Mouse (Mus musculus): Measurements from ENCODE around the gene Tmcc3. TPM values are rescaled to one million over a fixed set of nuclear protein-coding genes. Genes with fewer than 3 reads are reported as not detected.
"Not testable (repeated sequence)": the region's sequence is repeated elsewhere in the genome, so short reads cannot be mapped to it uniquely, and the experiment has no call there.

Tmcc3 gene
- total RNA-seq, 2 experiments from 2014 or later: 20.2 to 27.2 TPM

GRCm38 (mm10) chr10:94527248-94527647, 215.5 kb downstream of the Tmcc3 start:
- Histone ChIP-seq H3K4me3 (no peak overlapping the region), H3K27ac (no peak overlapping the region)
- no peak for TF ChIP-seq CTCF (IDR thresholded peaks at IDR 0.05)
- DNase-seq (ENCODE audit: extremely low spot score in 1 of 2, low spot score in 2 of 2): no peak
- intact Hi-C loops (cut with DNase I): no loop called here

GRCm38 (mm10) chr10:94530079-94530478, 218.3 kb downstream of the Tmcc3 start:
- DNase-seq (ENCODE audit: extremely low spot score in 1 of 2, low spot score in 2 of 2): no peak
- intact Hi-C loops (cut with DNase I): no loop called here
- Histone ChIP-seq H3K4me3 (no peak overlapping the region), H3K27ac (peak overlapping the region; percentile 26; the same call in 1 of the 2 replicates)
- TF ChIP-seq CTCF (IDR thresholded peaks at IDR 0.05): no peak

- intact Hi-C loops (cut with DNase I): no loop called here
- H3K27ac ChIP-seq: no peak overlapping the region
- no peak for TF ChIP-seq CTCF (IDR thresholded peaks at IDR 0.05)
- no peak overlapping the region for H3K4me3 ChIP-seq
- DNase-seq (ENCODE audit: extremely low spot score in 1 of 2, low spot score in 2 of 2): no peak
Measured at GRCm38 (mm10) chr10:94531482-94531881, 219.7 kb downstream of the Tmcc3 start.

GRCm38 (mm10) chr10:94533081-94533724, 221.5 kb downstream of the Tmcc3 start:
- intact Hi-C loops (cut with DNase I): no loop called here
- no peak for TF ChIP-seq CTCF (IDR thresholded peaks at IDR 0.05)
- H3K27ac ChIP-seq: no peak overlapping the region
- no peak overlapping the region for H3K4me3 ChIP-seq
- DNase-seq (ENCODE audit: extremely low spot score in 1 of 2, low spot score in 2 of 2): no peak

GRCm38 (mm10) chr10:94538623-94539022, 226.9 kb downstream of the Tmcc3 start:
- H3K27ac ChIP-seq; H3K4me3 ChIP-seq; DNase-seq (ENCODE audit: extremely low spot score in 1 of 2, low spot score in 2 of 2); intact Hi-C loops (cut with DNase I): not testable (repeated sequence)

- TF ChIP-seq CTCF (IDR thresholded peaks at IDR 0.05): no peak
- Histone ChIP-seq H3K27ac (no peak overlapping the region), H3K4me3 (no peak overlapping the region)
- intact Hi-C loops (cut with DNase I): no loop called here
- no peak for DNase-seq (ENCODE audit: extremely low spot score in 1 of 2, low spot score in 2 of 2)
Measured at GRCm38 (mm10) chr10:94540241-94540640, 228.5 kb downstream of the Tmcc3 start.

- intact Hi-C loops (cut with DNase I): loop anchor here (2.0 kb wide), 1 partner anchor 23 kb away; no protein-coding TSS in a partner anchor
- no peak for DNase-seq (ENCODE audit: extremely low spot score in 1 of 2, low spot score in 2 of 2)
- no peak overlapping the region for H3K27ac ChIP-seq
- TF ChIP-seq CTCF (IDR thresholded peaks at IDR 0.05): no peak
- H3K4me3 ChIP-seq: no peak overlapping the region
Measured at GRCm38 (mm10) chr10:94543956-94544355, 232.2 kb downstream of the Tmcc3 start.

- intact Hi-C loops (cut with DNase I): loop anchor here (2.0 kb wide), 1 partner anchor 24 kb away; no protein-coding TSS in a partner anchor
- no peak for DNase-seq (ENCODE audit: extremely low spot score in 1 of 2, low spot score in 2 of 2)
- no peak for TF ChIP-seq CTCF (IDR thresholded peaks at IDR 0.05)
- peak overlapping the region; percentile 10; the same call in 1 of the 2 replicates for H3K27ac ChIP-seq
- H3K4me3 ChIP-seq: no peak overlapping the region; the same call in 1 of the 2 replicates
Measured at GRCm38 (mm10) chr10:94544803-94545202, 233.1 kb downstream of the Tmcc3 start.

- intact Hi-C loops (cut with DNase I): loop anchor here (2.0 kb wide), 1 partner anchor 25 kb away; no protein-coding TSS in a partner anchor
- peak; percentile 23 to 68 for DNase-seq (ENCODE audit: extremely low spot score in 1 of 2, low spot score in 2 of 2)
- TF ChIP-seq CTCF (IDR thresholded peaks at IDR 0.05): no peak
- Histone ChIP-seq H3K4me3 (peak overlapping the region; percentile 39), H3K27ac (peak overlapping the region; percentile 45; the same call in 1 of the 2 replicates)
Measured at GRCm38 (mm10) chr10:94545259-94546019, 233.7 kb downstream of the Tmcc3 start.

GRCm38 (mm10) chr10:94546617-94547016, 234.9 kb downstream of the Tmcc3 start:
- no peak overlapping the region for H3K4me3 ChIP-seq
- no peak for TF ChIP-seq CTCF (IDR thresholded peaks at IDR 0.05)
- H3K27ac ChIP-seq: no peak overlapping the region
- no peak for DNase-seq (ENCODE audit: extremely low spot score in 1 of 2, low spot score in 2 of 2)
- intact Hi-C loops (cut with DNase I): no loop called here

GRCm38 (mm10) chr10:94549511-94550232, 237.9 kb downstream of the Tmcc3 start:
- no peak overlapping the region for H3K4me3 ChIP-seq
- no peak for TF ChIP-seq CTCF (IDR thresholded peaks at IDR 0.05)
- DNase-seq (ENCODE audit: extremely low spot score in 1 of 2, low spot score in 2 of 2): no peak
- peak overlapping the region; percentile 74 for H3K27ac ChIP-seq
- intact Hi-C loops (cut with DNase I): no loop called here

GRCm38 (mm10) chr10:94550649-94551048, 238.9 kb downstream of the Tmcc3 start:
- intact Hi-C loops (cut with DNase I): no loop called here
- no peak for DNase-seq (ENCODE audit: extremely low spot score in 1 of 2, low spot score in 2 of 2)
- no peak for TF ChIP-seq CTCF (IDR thresholded peaks at IDR 0.05)
- Histone ChIP-seq H3K4me3 (peak overlapping the region; percentile 14; the same call in 1 of the 2 replicates), H3K27ac (peak overlapping the region; percentile 76)
